Mouse (Mus musculus): ENCODE results near the gene Hcls1.

Hcls1 gene

DNA sequence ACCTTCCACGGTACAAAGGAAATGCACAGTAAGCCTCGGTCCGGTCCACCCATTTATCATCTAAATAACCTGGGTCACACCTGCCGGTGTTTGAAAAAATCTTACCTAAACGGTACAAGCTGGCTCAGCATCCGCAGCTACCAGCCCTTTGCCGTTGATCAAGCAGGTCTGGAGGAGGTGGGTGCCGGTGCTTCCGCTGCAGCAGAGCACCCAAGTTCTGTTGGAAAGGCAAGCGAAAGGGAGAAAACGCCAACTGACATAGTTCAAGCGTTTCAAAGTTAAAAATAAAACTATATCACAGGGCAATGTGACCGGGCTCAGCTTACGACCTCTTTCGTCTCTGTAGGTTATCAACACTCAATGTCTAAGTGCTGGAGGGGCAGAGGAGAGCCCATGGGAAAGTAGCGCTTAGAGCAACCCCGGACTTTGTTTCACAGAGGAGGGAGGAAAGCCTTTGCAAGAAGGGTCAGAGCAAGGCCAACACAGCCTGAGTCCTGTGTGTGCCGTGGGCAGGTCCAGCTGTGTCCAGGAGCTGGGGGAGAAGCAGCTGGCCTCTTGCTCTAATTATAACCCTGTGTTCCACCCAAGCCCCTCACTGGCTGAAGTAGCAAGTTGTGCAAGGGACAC is 55.3 kb downstream of the Hcls1 start, which contains the start of gene Fbxo40:
Gene Fbxo40 (minus strand): TSS at position 469 of the 627 bp plus-strand sequence.
- DNase-seq: no peak

DNA sequence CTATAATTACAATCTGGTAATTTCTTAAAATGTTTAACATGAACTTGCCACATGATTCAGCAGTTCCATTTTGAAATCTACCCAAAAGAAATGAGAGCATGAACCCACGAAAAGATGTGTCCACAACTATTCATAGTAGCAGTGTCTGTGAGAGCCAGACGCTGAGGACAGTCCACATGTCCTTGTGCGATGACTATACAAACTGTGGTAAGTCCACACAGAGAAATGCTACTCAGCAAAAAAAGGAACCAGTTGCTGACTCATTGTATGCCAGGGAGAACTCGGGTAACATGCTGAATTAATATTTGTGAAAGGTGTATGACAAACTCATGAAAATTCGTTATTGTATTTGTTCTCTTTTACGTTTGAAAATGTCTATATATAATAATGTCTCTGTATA is 62.9 kb downstream of the Hcls1 start:
- no peak for DNase-seq

DNA sequence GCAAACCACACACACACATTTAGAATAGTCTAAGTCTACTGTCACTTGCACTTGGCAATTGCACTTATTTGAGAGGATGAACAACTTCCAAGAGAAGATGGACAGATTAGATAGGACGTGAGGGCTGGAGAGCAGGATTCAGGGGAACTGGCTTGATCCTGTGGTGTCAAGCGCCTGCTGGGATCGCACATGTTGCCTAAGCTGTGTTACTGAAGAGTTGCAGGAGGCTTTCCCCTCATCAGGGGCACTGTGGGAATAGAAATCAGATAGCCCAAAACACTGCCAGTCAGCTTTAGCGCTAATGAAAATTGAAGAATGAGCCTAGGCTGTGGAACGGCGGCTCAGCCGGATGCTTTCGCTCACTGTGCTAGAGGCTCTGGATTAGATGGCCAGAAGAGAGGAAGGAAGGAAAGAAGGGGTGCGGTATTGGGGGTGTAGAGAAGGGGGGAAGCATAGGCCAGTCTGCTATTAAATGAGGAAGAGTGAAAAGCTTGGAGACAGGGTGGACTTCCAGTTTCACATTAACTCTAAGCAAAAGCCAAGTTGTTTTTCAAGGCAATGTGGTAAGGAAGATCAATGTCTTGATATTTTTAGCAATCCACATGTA is 64.7 kb downstream of the Hcls1 start:
- peak; percentile 10 for DNase-seq

DNA sequence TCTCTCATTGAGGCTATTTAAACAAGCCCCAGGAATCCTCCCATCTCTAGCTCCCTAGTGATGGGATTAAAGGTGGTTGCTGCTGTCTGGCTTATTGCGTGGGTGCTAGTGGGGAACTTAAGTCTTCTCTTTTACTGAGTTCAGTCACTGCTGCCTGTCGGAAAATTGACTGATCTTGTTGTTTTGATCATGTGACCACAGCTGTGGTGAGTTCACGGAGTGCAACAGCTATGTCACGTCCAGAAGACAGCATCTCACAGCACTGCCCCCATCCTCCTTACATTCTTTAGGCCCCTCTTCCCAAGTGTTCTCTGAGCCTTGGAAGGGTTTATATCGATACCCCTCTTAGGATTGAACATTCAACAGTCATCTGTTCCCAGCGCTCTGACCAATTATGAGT is 74.5 kb downstream of the Hcls1 start:
- no peak for DNase-seq

DNA sequence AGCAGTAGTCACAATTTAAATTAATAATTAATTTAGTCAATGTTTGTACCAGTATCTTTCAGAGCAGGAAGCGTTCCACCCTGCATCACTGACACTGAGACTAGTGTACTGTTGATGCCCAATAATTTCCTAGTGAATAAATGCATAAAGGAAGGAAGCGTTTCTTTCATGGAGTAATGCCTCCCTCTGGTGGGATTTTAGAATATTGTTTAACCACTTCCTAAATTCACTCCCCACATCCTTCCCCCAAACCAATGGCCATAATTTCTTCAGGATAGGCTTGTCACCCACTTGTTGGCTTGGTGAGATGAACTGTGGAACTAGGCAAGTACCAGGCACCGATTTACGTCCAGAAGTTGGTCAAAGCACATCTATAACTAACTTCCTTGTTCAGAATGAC is 75.6 kb downstream of the Hcls1 start:
- DNase-seq: peak; percentile 29

DNA sequence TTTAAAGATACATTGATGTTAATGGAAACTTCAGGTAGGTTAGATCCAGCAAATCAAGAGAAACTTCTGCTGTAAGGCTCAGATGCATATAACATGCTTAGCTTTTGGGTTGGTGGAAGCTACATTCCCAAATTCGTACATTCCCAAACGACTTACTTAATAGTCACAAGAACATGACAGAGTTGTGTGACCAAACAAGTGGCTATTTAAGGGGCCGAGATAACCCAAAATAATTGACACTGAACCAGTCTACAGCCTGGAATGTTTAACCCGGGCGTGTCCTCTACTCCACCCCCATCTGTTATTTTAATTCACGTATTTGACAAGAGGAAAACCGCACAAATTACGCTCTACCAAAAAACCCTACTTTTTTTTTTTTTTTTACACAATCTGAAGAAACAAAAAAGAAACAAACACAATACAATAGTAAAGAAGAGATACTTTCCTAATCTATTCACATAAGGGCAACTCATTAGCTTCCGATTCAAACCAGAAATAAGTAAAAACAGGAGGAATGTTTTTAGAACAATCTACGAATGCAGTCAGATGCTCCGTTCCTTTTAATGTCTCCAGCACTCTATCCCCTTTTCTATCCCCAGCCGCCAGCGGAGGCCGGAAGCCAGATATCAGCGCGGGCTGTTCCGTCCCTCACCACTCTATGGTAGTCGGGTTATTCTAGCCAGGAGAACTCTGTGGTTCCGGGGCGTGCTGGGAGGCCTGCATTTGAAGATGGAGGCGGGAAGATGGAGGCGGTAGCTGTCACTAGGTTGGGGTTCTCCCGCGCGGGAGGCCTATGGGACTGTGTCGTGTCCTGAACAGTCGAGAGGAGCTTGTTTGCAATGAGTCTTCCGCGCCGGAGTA is 76.5 kb downstream of the Hcls1 start, which contains the start of gene Polq:
Gene Polq (plus strand): TSS at position 726 of the 861 bp plus-strand sequence.
- peak; percentile 92 for DNase-seq

DNA sequence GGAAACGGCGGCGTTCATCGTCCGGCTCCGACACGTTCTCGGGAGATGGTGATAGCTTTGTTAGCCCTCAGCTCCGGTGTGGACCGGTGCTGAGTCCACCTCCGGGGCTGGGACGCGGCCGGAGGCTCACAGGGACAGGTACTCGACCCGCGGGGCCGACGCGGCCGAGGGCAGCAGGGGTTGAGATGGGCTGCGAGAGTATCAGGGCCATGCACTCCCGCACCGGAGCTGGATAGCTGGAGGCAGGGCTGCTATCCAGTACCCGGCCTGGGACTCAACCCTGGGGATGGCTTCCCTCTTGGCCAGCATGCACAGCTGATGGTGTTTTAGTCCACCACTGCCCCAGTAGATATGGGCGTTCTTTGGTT is 77.1 kb downstream of the Hcls1 start:
- DNase-seq: no peak

DNA sequence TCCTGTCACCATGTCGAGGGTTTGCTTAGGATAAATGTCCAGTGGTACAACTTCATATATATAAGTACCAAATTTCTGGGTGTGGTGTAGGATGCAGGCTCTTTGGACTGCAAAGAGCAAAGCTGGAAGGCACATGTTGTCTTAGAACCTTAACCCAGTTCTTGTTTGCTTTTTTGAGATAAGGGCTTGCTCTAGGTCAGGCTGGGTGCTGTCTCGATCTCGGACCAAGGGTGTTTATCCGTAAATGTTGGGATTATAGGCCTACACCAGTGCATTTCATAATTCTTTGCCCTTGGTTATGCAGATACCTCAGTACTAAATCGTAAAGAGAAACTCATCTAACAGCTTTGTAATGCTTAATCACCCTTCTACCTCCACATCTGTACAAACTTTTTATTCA is 77.6 kb downstream of the Hcls1 start:
- DNase-seq: no peak

Data from layer of hippocampus, adult 9-11 months (tissue).